Mouse (Mus musculus): ENCODE results near the gene Tmem168.

Tmem168 gene

DNA sequence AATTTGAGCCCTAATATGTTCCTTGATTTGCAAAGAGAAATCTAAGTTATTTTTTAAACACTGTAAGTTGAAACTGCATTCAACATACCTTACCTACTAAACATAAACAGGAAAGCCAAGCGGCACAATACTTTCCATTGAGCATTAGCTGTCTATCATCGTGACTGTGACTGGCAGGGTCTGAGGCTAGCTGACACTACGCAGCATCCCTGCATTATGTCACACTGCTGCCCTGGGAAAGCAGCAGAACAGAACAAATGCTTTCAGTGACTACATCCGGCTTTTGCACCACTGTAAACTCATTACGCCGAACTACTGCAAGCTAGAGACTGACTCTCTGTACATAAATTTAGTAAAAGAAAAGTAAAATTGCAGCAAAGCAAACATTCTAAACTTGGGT, 23.1 kb downstream of the Tmem168 start:
- no peak for DNase-seq (ENCODE audit: low read depth)

GRCm38 (mm10) chr6:13582075-13582474, 25.8 kb downstream of the Tmem168 start:
- no peak for DNase-seq (ENCODE audit: low read depth)

DNA sequence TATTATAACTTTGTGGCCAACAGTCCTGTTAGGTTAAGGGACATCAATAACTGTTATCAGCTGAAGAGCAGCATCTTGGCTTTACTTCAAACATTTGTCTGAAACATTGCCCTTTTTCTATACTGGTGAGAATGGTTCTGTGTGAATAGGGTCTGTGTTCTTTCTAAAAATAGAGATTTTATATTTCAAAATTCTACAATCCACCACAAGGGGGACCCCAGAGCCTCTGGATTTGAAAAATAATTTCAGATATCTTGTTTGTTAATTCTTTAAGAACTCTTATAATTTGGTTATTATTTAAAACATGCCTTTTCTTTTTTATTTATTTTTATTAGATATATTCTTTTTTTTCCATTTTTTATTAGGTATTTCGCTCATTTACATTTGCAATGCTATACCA, 42.2 kb downstream of the Tmem168 start:
- peak; percentile 31 for DNase-seq (ENCODE audit: low read depth)

DNA sequence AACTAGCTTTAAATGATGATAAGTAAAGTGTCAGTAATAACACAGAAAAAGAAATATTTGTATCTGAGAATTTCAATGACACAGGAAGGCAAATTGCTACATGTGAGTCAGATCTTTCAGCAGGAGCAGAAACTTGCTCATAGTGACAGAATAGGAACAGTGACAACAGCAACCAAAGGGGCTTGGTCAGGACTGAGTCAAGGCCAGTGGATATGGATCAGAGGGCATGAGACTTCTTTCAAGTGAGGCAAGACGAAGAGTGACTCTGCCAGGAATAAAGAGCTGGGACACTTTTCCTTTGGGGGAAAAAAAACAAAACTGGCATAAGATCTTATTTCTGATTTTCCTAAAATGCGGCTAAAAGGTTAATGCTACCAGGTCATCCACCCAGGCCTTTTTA, 52.6 kb downstream of the Tmem168 start:
- DNase-seq (ENCODE audit: low read depth), result no peak

- DNase-seq (ENCODE audit: low read depth), result no peak
Measured at GRCm38 (mm10) chr6:13541761-13542160, 66.1 kb downstream of the Tmem168 start.

DNA sequence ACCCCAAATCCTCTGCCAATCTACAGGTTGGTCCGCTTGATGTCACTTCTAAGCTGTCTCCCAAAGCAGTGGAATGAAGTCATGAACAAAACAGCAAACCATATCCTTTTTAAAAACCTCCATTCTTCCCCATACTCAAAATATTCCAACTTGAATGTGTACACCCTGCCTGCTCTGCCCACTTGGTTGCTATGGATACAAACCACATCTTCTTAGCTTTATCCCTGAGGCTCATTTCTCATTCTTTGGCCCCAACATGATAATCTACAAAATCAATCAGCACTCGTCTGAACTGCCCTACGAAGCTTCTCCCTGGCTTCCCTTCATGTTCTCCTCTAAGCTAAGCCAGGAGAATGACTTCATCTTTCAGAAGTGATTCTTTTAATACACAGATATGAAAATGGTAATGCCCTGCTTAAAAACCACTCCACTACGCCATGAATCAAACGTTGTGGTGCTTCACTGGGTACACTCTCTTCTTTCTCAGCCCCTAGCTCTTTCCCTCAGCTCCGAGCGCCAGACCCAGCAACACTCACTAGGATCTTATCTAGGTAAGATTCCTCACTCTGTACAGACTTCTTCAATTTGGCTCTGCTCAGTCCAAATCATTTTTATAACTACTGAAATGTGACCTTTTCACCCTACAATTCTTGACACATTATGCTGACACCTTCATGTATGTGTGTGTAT, 70.5 kb downstream of the Tmem168 start:
- no peak for DNase-seq (ENCODE audit: low read depth)

Data from induced T-regulatory cell, adult 2 months (primary cell).